Comparison of ENCODE assay signal across 18 mouse cellular contexts in genomic region chr1:135129543-135130183, GRCm38 (mm10). TPM values are rescaled to one million over a fixed set of nuclear protein-coding genes. Genes with fewer than 3 reads are reported as not detected.
DNase-seq lines count a peak whose midpoint lies in the region; ATAC-seq and TF ChIP-seq lines count a peak whose summit lies in the region.
"Had no signal": no experiment of that assay in that cellular context is flagged by ENCODE, and none has a peak within 500 bp of the region (broad histone marks: within the 10 kb centered on the region; RNA-seq: fewer than 3 reads in every experiment).

No protein-coding gene starts in this region.

- TF ChIP-seq CTCF in ES-Bruce4 (IDR thresholded peaks at IDR 0.05; ENCODE audit: low read depth, low read length): no peak

- TF ChIP-seq EP300 in ES-Bruce4 (IDR thresholded peaks at IDR 0.05; ENCODE audit: insufficient read depth, low read depth, low read length): 0 out of 2 replicates have a peak, but pooled peaks have one; percentile 7

- H3K4me1 ChIP-seq in ES-Bruce4 (ENCODE audit: control insufficient read depth, insufficient read depth, low read length): peaks cover 9% of the 10 kb centered on the region
- peaks cover 58% of the 10 kb centered on the region for H3K4me1 ChIP-seq in embryonic facial prominence, embryonic 12.5 days
- 0 out of 2 replicates have a peak, but pooled peaks cover 7% of the 10 kb centered on the region for H3K4me1 ChIP-seq in intestine, embryonic 16.5 days (ENCODE audit: control insufficient read depth, insufficient read depth, low read length)

- peak overlapping the region; percentile 1; the same call in 1 of the 2 replicates for H3K9ac ChIP-seq in ES-Bruce4 (ENCODE audit: low read depth, poor library complexity, severe bottlenecking)
- H3K9ac ChIP-seq in embryonic facial prominence, embryonic 12.5 days: no peak overlapping the region; the same call in 1 of the 2 replicates
- no peak overlapping the region for H3K9ac ChIP-seq in intestine, embryonic 16.5 days (ENCODE audit: low read depth, low read length)
- H3K9ac ChIP-seq: embryonic facial prominence, embryonic 13.5 days; forebrain, embryonic 13.5 days; hindbrain, embryonic 14.5 days had no signal

- WGBS in embryonic facial prominence, embryonic 12.5 days: 66% methylated on average over 9 of the region's 9 CpGs
- 79% methylated on average over 9 of the region's 9 CpGs for WGBS in intestine, embryonic 16.5 days

- DNase-seq in CD4-positive, CD25-positive, alpha-beta regulatory T cell, adult 2 months (ENCODE audit: low read depth, low spot score): peak; percentile 43
- peak; percentile 47 for DNase-seq in thymus, postnatal 0 days (ENCODE audit: low spot score)
- no peak for DNase-seq in left cerebral cortex, adult 18-20 months (ENCODE audit: low spot score in 2 of 2)
- no peak for DNase-seq in urinary bladder, adult 2 months (ENCODE audit: low spot score)
- DNase-seq: cerebellum, adult 11 months; cerebellum, postnatal 36 days; heart, adult 2 months; kidney, adult 9 months; midbrain, embryonic 14.5 days had no signal

- H3K9me3 ChIP-seq in ES-Bruce4 (replicated peaks; ENCODE audit: control insufficient read depth, insufficient read depth, low read length, poor library complexity, severe bottlenecking): no peaks in the 10 kb centered on the region
- no peaks in the 10 kb centered on the region for H3K9me3 ChIP-seq in embryonic facial prominence, embryonic 12.5 days
- no peaks in the 10 kb centered on the region for H3K9me3 ChIP-seq in intestine, embryonic 16.5 days (ENCODE audit: control insufficient read depth, low read length)
- H3K9me3 ChIP-seq: embryonic facial prominence, embryonic 13.5 days; forebrain, embryonic 13.5 days had no signal

- no peak for ATAC-seq in CD4-positive, CD25-positive, alpha-beta regulatory T cell, adult 4 months
- ATAC-seq in embryonic facial prominence, embryonic 12.5 days (ENCODE audit: insufficient number of reproducible peaks, insufficient read depth, low FRiP score, low TSS enrichment): no peak
- ATAC-seq in intestine, embryonic 16.5 days: no peak
- ATAC-seq: forebrain, embryonic 13.5 days had no signal

- no peaks in the 10 kb centered on the region for H3K27me3 ChIP-seq in ES-Bruce4 (ENCODE audit: control insufficient read depth, insufficient read depth, low read length, poor library complexity, severe bottlenecking)
- H3K27me3 ChIP-seq in embryonic facial prominence, embryonic 12.5 days: peaks cover 8% of the 10 kb centered on the region; the same call in 1 of the 2 replicates
- peaks cover 5% of the 10 kb centered on the region; the same call in 1 of the 2 replicates for H3K27me3 ChIP-seq in intestine, embryonic 16.5 days (replicated peaks; ENCODE audit: control insufficient read depth, insufficient read depth, low read length)

- no peak overlapping the region for H3K4me2 ChIP-seq in embryonic facial prominence, embryonic 12.5 days (replicated peaks)
- no peak overlapping the region for H3K4me2 ChIP-seq in intestine, embryonic 16.5 days (ENCODE audit: low read depth, low read length)
- H3K4me2 ChIP-seq: forebrain, embryonic 13.5 days; hindbrain, embryonic 14.5 days had no signal

- no peak overlapping the region for H3K4me3 ChIP-seq in ES-Bruce4 (ENCODE audit: low read depth, low read length)
- no peak overlapping the region for H3K4me3 ChIP-seq in embryonic facial prominence, embryonic 12.5 days
- no peak overlapping the region for H3K4me3 ChIP-seq in intestine, embryonic 16.5 days (ENCODE audit: low read length)
- H3K4me3 ChIP-seq: embryonic facial prominence, embryonic 13.5 days; forebrain, embryonic 13.5 days; heart, adult 2 months had no signal

- no peak for TF ChIP-seq POLR2A in ES-Bruce4 (IDR thresholded peaks at IDR 0.05; ENCODE audit: insufficient read depth, low read length)

- no peaks in the 10 kb centered on the region for H3K36me3 ChIP-seq in ES-Bruce4 (ENCODE audit: control insufficient read depth, insufficient read depth, low read length, poor library complexity, severe bottlenecking)
- H3K36me3 ChIP-seq in embryonic facial prominence, embryonic 12.5 days: no peaks in the 10 kb centered on the region
- no peaks in the 10 kb centered on the region for H3K36me3 ChIP-seq in intestine, embryonic 16.5 days (ENCODE audit: control insufficient read depth, insufficient read depth, low read length)
- H3K36me3 ChIP-seq: embryonic facial prominence, embryonic 13.5 days had no signal

- no peak overlapping the region for H3K27ac ChIP-seq in ES-Bruce4 (ENCODE audit: insufficient read depth, low read length)
- peak overlapping the region; percentile 23; the same call in 1 of the 2 replicates for H3K27ac ChIP-seq in embryonic facial prominence, embryonic 12.5 days
- no peak overlapping the region for H3K27ac ChIP-seq in intestine, embryonic 16.5 days (ENCODE audit: low read length)
- H3K27ac ChIP-seq: forebrain, embryonic 13.5 days; heart, adult 2 months; hindbrain, embryonic 14.5 days had no signal

RNA-seq across cellular contexts. Expression of gene Ptpn7, which starts 2.8 kb away (rescaled TPM):
- polyA plus RNA-seq in CD4-positive, CD25-positive, alpha-beta regulatory T cell, adult 4 months (2017; shearing (Covaris generic)): 100 to 1,000 TPM; 166 to 302 TPM
- 1.5 and 1.8 TPM in 2 replicates for polyA plus RNA-seq in ES-Bruce4 (2011; ENCODE audit: insufficient read depth, insufficient read length, low read depth, missing spikeins)
- polyA plus RNA-seq in embryonic facial prominence, embryonic 12.5 days (2016; fragmentation: Nextera tagmentation; extraction: Ambion mirVana): 1.4 and 1.7 TPM in 2 replicates
- polyA plus RNA-seq in thymus, postnatal 0 days (2015; fragmentation: Nextera tagmentation; extraction: Ambion mirVana): 108 and 118 TPM in 2 replicates
- under 1 TPM; 0.45 to 0.91 TPM for total RNA-seq in left cerebral cortex, adult 18-20 months (2021)
- polyA plus RNA-seq in intestine, embryonic 16.5 days (2015; fragmentation: Nextera tagmentation; extraction: Ambion mirVana): 2.2 and 2.9 TPM in 2 replicates
- 2.6 and 2.7 TPM in 2 replicates for polyA plus RNA-seq in urinary bladder, adult 2 months (2012; rRNA removed)

RNA-seq across cellular contexts. Expression of gene Arl8a, which starts 17.0 kb away (rescaled TPM):
- polyA plus RNA-seq in CD4-positive, CD25-positive, alpha-beta regulatory T cell, adult 4 months (2017; shearing (Covaris generic)): 10 to 100 TPM; 11.5 to 13.8 TPM
- 94.4 and 106 TPM in 2 replicates for polyA plus RNA-seq in ES-Bruce4 (2011; ENCODE audit: insufficient read depth, insufficient read length, low read depth, missing spikeins)
- 78.6 and 81.2 TPM in 2 replicates for polyA plus RNA-seq in embryonic facial prominence, embryonic 12.5 days (2016; fragmentation: Nextera tagmentation; extraction: Ambion mirVana)
- 32.6 and 34.8 TPM in 2 replicates for polyA plus RNA-seq in thymus, postnatal 0 days (2015; fragmentation: Nextera tagmentation; extraction: Ambion mirVana)
- total RNA-seq in left cerebral cortex, adult 18-20 months (2021): 100 to 1,000 TPM; 264 to 266 TPM
- polyA plus RNA-seq in intestine, embryonic 16.5 days (2015; fragmentation: Nextera tagmentation; extraction: Ambion mirVana): 21.4 and 56.5 TPM in 2 replicates
- 115 and 118 TPM in 2 replicates for polyA plus RNA-seq in urinary bladder, adult 2 months (2012; rRNA removed)

RNA-seq across cellular contexts. Expression of gene Lgr6, which starts 24.6 kb away (rescaled TPM):
- under 1 TPM in 1 of 2 experiments, not detected in 1; 0.08 TPM for polyA plus RNA-seq in CD4-positive, CD25-positive, alpha-beta regulatory T cell, adult 4 months (2017; shearing (Covaris generic))
- polyA plus RNA-seq in ES-Bruce4 (2011; ENCODE audit: insufficient read depth, insufficient read length, low read depth, missing spikeins): 0.26 and 0.81 TPM in 2 replicates
- polyA plus RNA-seq in embryonic facial prominence, embryonic 12.5 days (2016; fragmentation: Nextera tagmentation; extraction: Ambion mirVana): 3.5 and 3.9 TPM in 2 replicates
- 0.12 and 0.31 TPM in 2 replicates for polyA plus RNA-seq in thymus, postnatal 0 days (2015; fragmentation: Nextera tagmentation; extraction: Ambion mirVana)
- 1 to 10 TPM; 1.5 to 2.7 TPM for total RNA-seq in left cerebral cortex, adult 18-20 months (2021)
- polyA plus RNA-seq in intestine, embryonic 16.5 days (2015; fragmentation: Nextera tagmentation; extraction: Ambion mirVana): 0.43 and 0.44 TPM in 2 replicates
- 0.34 and 0.55 TPM in 2 replicates for polyA plus RNA-seq in urinary bladder, adult 2 months (2012; rRNA removed)

RNA-seq across cellular contexts. Expression of gene Gpr37l1, which starts 37.8 kb away (rescaled TPM):
- not detected for polyA plus RNA-seq in CD4-positive, CD25-positive, alpha-beta regulatory T cell, adult 4 months (2017; shearing (Covaris generic))
- polyA plus RNA-seq in ES-Bruce4 (2011; ENCODE audit: insufficient read depth, insufficient read length, low read depth, missing spikeins): not detected in 2 replicates
- polyA plus RNA-seq in embryonic facial prominence, embryonic 12.5 days (2016; fragmentation: Nextera tagmentation; extraction: Ambion mirVana): not detected in 2 replicates
- 0.09 and 0.13 TPM in 2 replicates for polyA plus RNA-seq in thymus, postnatal 0 days (2015; fragmentation: Nextera tagmentation; extraction: Ambion mirVana)
- total RNA-seq in left cerebral cortex, adult 18-20 months (2021): 100 to 1,000 TPM; 160 to 178 TPM
- 0.71 and 0.77 TPM in 2 replicates for polyA plus RNA-seq in intestine, embryonic 16.5 days (2015; fragmentation: Nextera tagmentation; extraction: Ambion mirVana)
- polyA plus RNA-seq in urinary bladder, adult 2 months (2012; rRNA removed): 6.8 and 7.3 TPM in 2 replicates
- polyA plus RNA-seq: embryonic facial prominence, embryonic 13.5 days; forebrain, embryonic 13.5 days; heart, postnatal 0 days; liver, embryonic 16.5 days had no signal

Comparison
In these comparisons a context has a peak if more than half of its experiments do, and no peak if none do; other contexts are left out.
1. DNase-seq: peak in CD4-positive, CD25-positive, alpha-beta regulatory T cell, adult 2 months (single experiment) and thymus, postnatal 0 days (single experiment); none in left cerebral cortex, adult 18-20 months (0 of 2) and urinary bladder, adult 2 months (single experiment).
2. RNA of gene Ptpn7, which starts 2.8 kb away (polyA plus RNA-seq): 166 to 302 TPM in CD4-positive, CD25-positive, alpha-beta regulatory T cell, adult 4 months and 108 to 118 TPM in thymus, postnatal 0 days; 2.2 to 2.9 TPM in intestine, embryonic 16.5 days, 2.6 to 2.7 TPM in urinary bladder, adult 2 months, 1.5 to 1.8 TPM in ES-Bruce4 and 1.4 to 1.7 TPM in embryonic facial prominence, embryonic 12.5 days; every median in the first group is over 10 times any median in the second.